Mouse (Mus musculus) forebrain, embryonic 15.5 days (tissue): Measurements from ENCODE around the gene Spdl1. TPM values are rescaled to one million over a fixed set of nuclear protein-coding genes. Genes with fewer than 3 reads are reported as not detected.

Experiments used
- ATAC-seq: fragments of 200-750 bp; cut with Nextera tagmentation; replicated peaks from 2 replicates; pipeline ENCODE4 v1.8.0; 2017; ENCODE audit warnings: mild to moderate bottlenecking, moderate TSS enrichment, moderate library complexity
- H3K27ac ChIP-seq: fragments of 300-500 bp; sonication (generic); replicated peaks from 2 replicates; pipeline ENCODE4 v1.5.1; 2015; ENCODE audit warnings: mild to moderate bottlenecking, inconsistent platforms
- H3K27me3 ChIP-seq: fragments of 300-500 bp; sonication (generic); 2 replicates; pipeline ENCODE4 v1.6.1; 2015; ENCODE audit warnings: inconsistent platforms
- H3K36me3 ChIP-seq: fragments of 300-500 bp; sonication (generic); 2 replicates; pipeline ENCODE4 v1.6.1; 2015; ENCODE audit warnings: mild to moderate bottlenecking, inconsistent platforms
- H3K4me1 ChIP-seq: fragments of 300-500 bp; sonication (generic); 2 replicates; pipeline ENCODE4 v1.6.1; 2015; ENCODE audit warnings: inconsistent platforms
- H3K4me2 ChIP-seq: fragments of 300-500 bp; sonication (generic); replicated peaks from 2 replicates; pipeline ENCODE4 v1.6.1; 2015; ENCODE audit warnings: mild to moderate bottlenecking, inconsistent platforms
- H3K4me3 ChIP-seq: fragments of 300-500 bp; sonication (generic); 2 replicates; pipeline ENCODE4 v1.5.1; 2015; ENCODE audit warnings: mild to moderate bottlenecking, inconsistent platforms
- H3K9ac ChIP-seq: fragments of 300-500 bp; sonication (generic); replicated peaks from 2 replicates; pipeline ENCODE4 v1.6.1; 2015; ENCODE audit warnings: mild to moderate bottlenecking, inconsistent platforms
- H3K9me3 ChIP-seq: fragments of 300-500 bp; sonication (generic); 2 replicates; pipeline ENCODE4 v1.6.1; 2016; ENCODE audit warnings: inconsistent platforms
- WGBS: fragments of 180-500 bp; shearing (Covaris S2); methylation state at CpG from one replicate; pipeline ENCODE4 v1.1.7; 2015; ENCODE audit warnings: mixed read lengths; 5-methylcytosine and 5-hydroxymethylcytosine counted together
- polyA plus RNA-seq: library from polyadenylated mRNA; unstranded; fragments of >200 nt; fragmentation: Nextera tagmentation; extraction: Ambion mirVana; gene quantifications from 2 replicates; pipeline ENCODE4 v1.2.1, GENCODE M21; 2015

The Spdl1 gene
- polyA plus RNA-seq, 1 experiment from 2014 or later = 8.0 TPM

DNA sequence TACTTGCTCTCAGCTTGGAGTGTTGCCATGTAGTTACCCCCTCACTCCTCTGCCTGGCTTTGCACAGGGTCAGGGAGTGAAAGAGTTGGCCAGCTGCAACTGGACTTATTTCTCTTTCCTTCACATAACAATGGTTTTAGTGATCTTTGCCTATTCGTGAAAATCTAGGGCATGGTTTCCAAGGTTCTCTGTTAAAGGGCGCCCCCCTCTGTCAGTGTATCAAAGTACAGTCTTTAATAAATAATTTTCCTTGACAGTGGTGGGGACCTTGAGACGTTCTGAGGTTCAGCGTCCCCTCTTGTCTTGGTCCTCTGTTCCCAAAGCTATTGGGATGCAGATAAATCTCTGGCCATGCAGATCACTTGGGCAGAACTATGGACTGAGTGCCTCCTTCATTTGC, 37.3 kb downstream of the Spdl1 start:
- H3K4me2 ChIP-seq = no peak overlapping the region
- no peaks in the 10 kb centered on the region for H3K4me1 ChIP-seq
- no peak overlapping the region for H3K27ac ChIP-seq
- H3K9me3 ChIP-seq = no peaks in the 10 kb centered on the region
- WGBS = 28% methylated on average over 4 of the region's 4 CpGs
- no peak for ATAC-seq
- no peaks in the 10 kb centered on the region for H3K27me3 ChIP-seq
- no peak overlapping the region for H3K9ac ChIP-seq
- no peak overlapping the region for H3K4me3 ChIP-seq
- H3K36me3 ChIP-seq = no peaks in the 10 kb centered on the region

DNA sequence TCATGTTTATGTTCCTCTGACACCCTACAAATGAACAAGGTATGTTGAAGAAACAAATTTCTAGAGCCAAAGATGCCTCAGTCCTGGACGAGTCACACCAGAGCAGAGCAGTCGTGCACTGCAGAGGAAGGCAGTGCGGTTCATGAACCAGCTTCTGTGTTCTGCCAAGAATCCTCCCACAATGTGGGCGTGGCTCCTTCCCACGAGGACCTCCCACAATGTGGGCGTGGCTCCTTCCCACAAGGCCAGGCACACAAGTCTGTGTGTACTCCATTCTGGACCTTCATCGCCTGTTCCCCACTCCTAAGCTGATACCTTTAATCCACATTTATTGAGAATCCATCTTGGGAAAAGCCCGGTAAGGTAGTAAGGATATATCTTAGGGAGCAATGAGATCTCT, 41.6 kb downstream of the Spdl1 start:
- ATAC-seq = no peak
- H3K4me3 ChIP-seq = no peak overlapping the region
- 69% methylated on average over 8 of the region's 8 CpGs for WGBS
- H3K9me3 ChIP-seq = no peaks in the 10 kb centered on the region
- no peak overlapping the region for H3K27ac ChIP-seq
- no peaks in the 10 kb centered on the region for H3K27me3 ChIP-seq
- H3K9ac ChIP-seq = no peak overlapping the region
- H3K36me3 ChIP-seq = no peaks in the 10 kb centered on the region
- H3K4me2 ChIP-seq = no peak overlapping the region
- H3K4me1 ChIP-seq = no peaks in the 10 kb centered on the region

DNA sequence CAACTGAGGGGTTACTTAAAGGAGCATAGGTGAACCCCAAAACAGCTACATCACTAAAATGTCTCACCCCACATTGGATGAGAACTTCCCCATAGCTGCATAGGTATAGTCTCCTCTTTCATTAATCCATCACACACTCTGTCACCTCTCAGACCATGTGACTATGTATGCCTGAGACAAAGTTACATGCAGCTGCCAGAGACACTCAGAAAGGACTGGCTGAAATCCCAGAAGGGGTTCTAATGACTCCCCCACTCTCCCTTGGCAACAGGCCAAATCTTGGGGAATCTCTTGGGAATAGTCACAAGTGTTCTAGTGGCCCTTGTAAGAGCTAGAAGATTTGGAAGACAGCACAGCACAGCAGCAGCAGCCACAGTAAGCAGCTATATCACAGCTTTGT, 48.6 kb downstream of the Spdl1 start:
- ATAC-seq = no peak
- Histone ChIP-seq H3K4me3 (no peak overlapping the region), H3K9ac (no peak overlapping the region), H3K27ac (no peak overlapping the region), H3K4me2 (no peak overlapping the region), H3K27me3 (no peaks in the 10 kb centered on the region), H3K4me1 (no peaks in the 10 kb centered on the region), H3K36me3 (no peaks in the 10 kb centered on the region), H3K9me3 (no peaks in the 10 kb centered on the region)

DNA sequence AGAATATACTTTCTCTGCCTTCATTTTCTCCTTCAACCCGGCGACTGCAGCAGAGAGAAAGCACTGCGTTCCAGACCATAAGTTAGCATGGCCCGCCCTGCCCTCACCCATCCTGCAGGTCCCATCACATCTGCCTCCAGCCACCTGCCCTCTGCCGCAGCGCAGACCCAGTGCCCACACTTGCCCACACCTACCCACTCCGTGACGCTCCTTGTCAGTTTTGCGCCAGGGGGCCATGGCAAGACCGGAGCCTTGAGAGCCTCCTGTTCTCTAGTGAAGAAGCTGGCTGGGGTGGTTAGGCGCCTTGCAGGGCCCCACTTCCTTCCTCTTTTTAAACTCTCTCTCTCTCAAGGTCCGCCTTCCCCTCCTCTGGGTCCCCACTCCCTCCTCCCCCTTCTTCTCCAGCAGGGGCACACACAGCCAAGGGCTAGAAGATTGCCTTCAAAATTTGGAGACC, 49.8 kb downstream of the Spdl1 start, which contains the start of gene Dock2:
TSS of gene Dock2 (minus strand) at position 306 of the 457 bp plus-strand sequence.
- Histone ChIP-seq H3K4me3 (no peak within 1 kb of the TSS), H3K4me1 (no peaks in the 10 kb centered on the region), H3K27me3 (no peaks in the 10 kb centered on the region), H3K9me3 (no peaks in the 10 kb centered on the region), H3K36me3 (no peaks in the 10 kb centered on the region), H3K4me2 (no peak within 1 kb of the TSS), H3K27ac (no peak within 1 kb of the TSS), H3K9ac (no peak within 1 kb of the TSS)
- ATAC-seq = no peak
- WGBS = 89% methylated on average over 12 of the region's 12 CpGs

DNA sequence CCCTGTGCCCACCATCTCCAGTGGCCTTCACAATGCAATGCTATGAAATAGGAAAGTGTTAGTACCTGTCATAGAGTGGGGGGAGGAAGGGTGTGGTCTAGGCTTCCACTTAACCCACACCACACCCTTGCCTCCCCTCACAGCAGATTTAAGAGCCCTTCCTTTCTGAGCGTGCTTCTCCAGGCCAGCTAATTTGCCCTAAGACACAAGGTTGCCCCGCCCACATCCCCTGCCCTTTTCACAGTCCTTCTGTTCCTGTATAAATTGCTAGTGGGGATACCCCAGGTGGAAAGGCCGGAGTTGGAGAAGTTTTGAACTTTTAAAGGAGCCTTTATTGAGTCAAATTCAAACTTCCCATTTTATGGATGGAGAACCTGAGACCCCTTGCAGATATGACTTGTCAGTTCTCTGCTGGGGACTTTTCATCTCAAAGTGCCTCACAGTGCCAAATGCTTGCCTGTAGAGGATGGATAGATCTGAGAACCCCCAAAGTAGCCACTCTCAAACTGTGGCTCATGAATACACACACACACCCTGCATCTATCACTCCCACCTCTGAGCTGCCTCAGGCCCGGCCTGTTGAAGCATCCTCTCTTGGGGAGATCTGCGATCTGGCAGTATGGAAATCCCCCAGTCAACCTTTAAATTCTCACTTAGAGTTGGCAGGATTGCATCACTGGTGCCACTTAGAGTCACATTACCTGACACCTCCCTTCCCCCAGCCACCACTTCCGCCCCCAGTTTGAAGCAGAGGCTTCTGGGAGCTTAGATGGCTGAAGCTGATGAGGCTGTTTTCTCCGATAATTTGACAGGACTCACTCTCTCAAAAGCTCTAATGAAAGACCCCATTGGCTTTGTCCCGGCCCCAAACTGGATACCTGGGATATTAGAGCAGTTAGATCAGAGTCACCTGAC, 50.7 kb downstream of the Spdl1 start:
- Histone ChIP-seq H3K4me1 (no peaks in the 10 kb centered on the region), H3K27ac (no peak overlapping the region), H3K9me3 (no peaks in the 10 kb centered on the region), H3K4me2 (no peak overlapping the region), H3K9ac (no peak overlapping the region), H3K4me3 (no peak overlapping the region), H3K36me3 (no peaks in the 10 kb centered on the region), H3K27me3 (no peaks in the 10 kb centered on the region)
- 77% methylated on average over 8 of the region's 8 CpGs for WGBS
- no peak for ATAC-seq

DNA sequence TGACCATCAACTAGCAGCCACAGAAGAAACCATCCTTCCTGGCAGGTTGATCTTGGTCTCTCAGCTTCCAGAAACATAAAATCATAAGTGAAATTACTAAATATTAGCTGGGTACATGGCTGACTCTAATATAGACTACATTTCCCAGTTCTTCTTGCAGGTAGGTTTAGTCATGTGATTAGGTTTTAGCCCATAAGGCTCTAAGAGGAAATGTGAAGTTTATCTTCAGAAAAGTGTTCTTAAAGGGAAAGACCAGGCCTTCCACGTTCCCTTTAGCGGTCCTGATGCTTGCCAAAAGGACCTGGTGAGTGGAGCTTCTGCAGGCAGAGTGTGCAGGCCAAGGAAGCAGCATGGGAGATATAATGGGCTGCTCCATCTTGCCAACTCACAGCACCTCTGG, 52.7 kb downstream of the Spdl1 start:
- no peak overlapping the region for H3K4me3 ChIP-seq
- H3K27me3 ChIP-seq = no peaks in the 10 kb centered on the region
- H3K4me1 ChIP-seq = no peaks in the 10 kb centered on the region
- WGBS = 92% methylated on average over 2 of the region's 2 CpGs
- no peak for ATAC-seq
- H3K27ac ChIP-seq = no peak overlapping the region
- no peak overlapping the region for H3K4me2 ChIP-seq
- H3K9ac ChIP-seq = no peak overlapping the region
- no peaks in the 10 kb centered on the region for H3K36me3 ChIP-seq
- H3K9me3 ChIP-seq = no peaks in the 10 kb centered on the region

DNA sequence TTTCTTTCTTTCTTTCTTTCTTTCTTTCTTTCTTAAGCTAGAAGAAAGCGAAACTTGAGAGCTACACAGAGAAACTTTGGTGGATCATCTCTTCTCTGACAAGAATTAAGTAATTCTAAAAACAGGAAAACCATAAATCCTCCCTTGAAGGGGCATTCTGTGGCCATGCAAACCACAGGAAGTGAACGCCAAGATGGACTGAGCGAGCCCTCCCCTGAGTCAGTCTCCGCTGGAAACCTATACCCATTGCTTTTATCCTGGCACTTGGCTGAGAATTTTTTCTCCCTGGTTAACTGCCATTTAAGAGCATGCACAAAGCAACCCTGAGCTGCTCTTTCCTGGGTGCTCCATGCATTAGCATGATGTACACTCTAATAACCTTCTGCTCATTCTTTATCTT, 53.5 kb downstream of the Spdl1 start:
- no peaks in the 10 kb centered on the region for H3K27me3 ChIP-seq
- no peaks in the 10 kb centered on the region for H3K9me3 ChIP-seq
- no peaks in the 10 kb centered on the region for H3K4me1 ChIP-seq
- no peaks in the 10 kb centered on the region for H3K36me3 ChIP-seq
- WGBS = 90% methylated on average over 4 of the region's 4 CpGs
- H3K9ac ChIP-seq = no peak overlapping the region
- H3K4me3 ChIP-seq = no peak overlapping the region
- H3K4me2 ChIP-seq = no peak overlapping the region
- no peak for ATAC-seq
- H3K27ac ChIP-seq = no peak overlapping the region

DNA sequence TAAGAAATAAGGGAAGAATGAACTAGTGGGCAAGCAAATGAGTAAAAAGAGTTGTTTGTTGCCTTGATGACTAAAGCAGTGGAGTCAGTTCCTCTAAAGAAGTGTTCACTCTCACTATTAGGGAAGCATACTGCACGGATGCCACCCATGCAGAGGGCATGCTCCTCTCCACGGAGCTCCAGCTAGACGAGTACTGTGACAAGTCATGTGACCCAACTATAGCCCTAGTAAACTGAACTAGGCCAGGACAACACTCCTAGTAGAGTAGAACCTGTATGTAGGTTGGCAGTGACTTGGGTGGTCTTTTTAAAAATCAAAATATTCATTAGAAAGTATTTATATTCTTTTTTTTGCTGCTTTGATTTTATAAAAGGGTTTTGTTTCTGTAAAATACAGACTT, 55.1 kb downstream of the Spdl1 start:
- Histone ChIP-seq H3K27ac (no peak overlapping the region), H3K9ac (no peak overlapping the region), H3K4me2 (no peak overlapping the region), H3K36me3 (no peaks in the 10 kb centered on the region), H3K4me1 (no peaks in the 10 kb centered on the region), H3K27me3 (no peaks in the 10 kb centered on the region), H3K4me3 (no peak overlapping the region), H3K9me3 (no peaks in the 10 kb centered on the region)
- 87% methylated on average over 3 of the region's 3 CpGs for WGBS
- ATAC-seq = no peak

DNA sequence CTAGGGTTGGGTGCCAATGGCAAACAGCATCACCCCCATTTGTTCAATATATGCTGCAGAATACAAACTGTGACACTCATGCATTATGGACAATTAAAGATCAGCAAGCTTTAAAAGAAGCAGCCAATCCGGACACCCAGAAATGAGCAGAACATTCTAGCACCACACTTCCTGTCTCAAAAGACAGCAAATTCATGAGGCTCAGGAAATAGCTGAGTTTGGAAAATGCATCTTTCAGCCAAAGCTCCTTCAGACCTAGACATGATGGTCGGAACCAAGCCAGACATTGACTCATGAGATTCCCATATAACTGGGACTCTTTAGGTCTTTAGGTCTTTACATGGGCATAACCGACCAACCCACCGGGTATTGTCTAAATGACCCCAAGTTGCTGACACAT, 55.9 kb downstream of the Spdl1 start:
- H3K4me3 ChIP-seq = no peak overlapping the region
- H3K9me3 ChIP-seq = no peaks in the 10 kb centered on the region
- H3K4me1 ChIP-seq = no peaks in the 10 kb centered on the region
- H3K27ac ChIP-seq = no peak overlapping the region
- H3K36me3 ChIP-seq = no peaks in the 10 kb centered on the region
- WGBS = 94% methylated on average over 4 of the region's 4 CpGs
- no peak for ATAC-seq
- H3K4me2 ChIP-seq = no peak overlapping the region
- no peaks in the 10 kb centered on the region for H3K27me3 ChIP-seq
- H3K9ac ChIP-seq = no peak overlapping the region

DNA sequence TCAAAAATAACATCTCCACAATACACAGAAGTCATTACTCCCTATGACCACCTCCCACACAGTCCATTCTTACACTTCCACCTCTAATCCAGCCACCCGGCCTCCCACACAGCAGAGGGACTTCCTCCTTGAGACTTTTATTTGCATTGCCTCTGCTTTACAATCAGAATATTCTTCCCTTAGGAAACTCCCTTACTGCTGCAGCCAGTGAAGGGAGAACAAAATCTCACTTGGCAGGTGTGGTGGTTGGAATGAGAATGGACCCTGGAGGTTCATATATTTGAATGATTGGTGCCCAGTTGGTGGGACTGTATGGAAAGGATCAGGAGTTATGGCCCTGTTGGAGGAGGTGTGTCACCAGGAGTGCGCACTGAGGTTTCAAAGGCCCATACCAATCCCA, 57.4 kb downstream of the Spdl1 start:
- Histone ChIP-seq H3K4me3 (no peak overlapping the region), H3K4me2 (no peak overlapping the region), H3K27me3 (no peaks in the 10 kb centered on the region), H3K27ac (no peak overlapping the region), H3K9me3 (no peaks in the 10 kb centered on the region), H3K36me3 (no peaks in the 10 kb centered on the region), H3K4me1 (no peaks in the 10 kb centered on the region), H3K9ac (no peak overlapping the region)
- WGBS = 77% methylated on average over 2 of the region's 2 CpGs
- no peak for ATAC-seq

DNA sequence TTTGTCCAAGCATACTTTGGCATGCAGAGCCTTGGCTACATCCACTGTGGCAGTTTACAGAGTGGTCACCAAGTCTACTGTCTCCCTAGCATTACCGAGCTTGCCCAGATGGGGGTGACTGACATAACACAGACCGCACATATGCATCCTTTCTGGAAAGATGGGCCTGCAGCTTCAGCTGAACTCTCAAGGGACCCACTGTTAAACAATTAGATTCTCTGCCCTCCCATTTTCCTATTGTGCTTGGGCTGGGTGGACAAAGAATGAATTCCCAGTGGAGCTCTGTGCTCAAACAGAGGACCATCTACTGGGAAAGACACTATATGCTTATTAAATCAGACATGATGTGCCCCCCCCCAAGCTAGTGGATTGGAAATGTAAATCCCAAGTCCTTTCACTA, 58.8 kb downstream of the Spdl1 start:
- H3K27ac ChIP-seq = no peak overlapping the region
- 72% methylated on average over 2 of the region's 2 CpGs for WGBS
- H3K4me3 ChIP-seq = no peak overlapping the region
- H3K4me2 ChIP-seq = no peak overlapping the region
- no peaks in the 10 kb centered on the region for H3K36me3 ChIP-seq
- H3K4me1 ChIP-seq = no peaks in the 10 kb centered on the region
- no peak for ATAC-seq
- no peaks in the 10 kb centered on the region for H3K27me3 ChIP-seq
- no peak overlapping the region for H3K9ac ChIP-seq
- no peaks in the 10 kb centered on the region for H3K9me3 ChIP-seq

DNA sequence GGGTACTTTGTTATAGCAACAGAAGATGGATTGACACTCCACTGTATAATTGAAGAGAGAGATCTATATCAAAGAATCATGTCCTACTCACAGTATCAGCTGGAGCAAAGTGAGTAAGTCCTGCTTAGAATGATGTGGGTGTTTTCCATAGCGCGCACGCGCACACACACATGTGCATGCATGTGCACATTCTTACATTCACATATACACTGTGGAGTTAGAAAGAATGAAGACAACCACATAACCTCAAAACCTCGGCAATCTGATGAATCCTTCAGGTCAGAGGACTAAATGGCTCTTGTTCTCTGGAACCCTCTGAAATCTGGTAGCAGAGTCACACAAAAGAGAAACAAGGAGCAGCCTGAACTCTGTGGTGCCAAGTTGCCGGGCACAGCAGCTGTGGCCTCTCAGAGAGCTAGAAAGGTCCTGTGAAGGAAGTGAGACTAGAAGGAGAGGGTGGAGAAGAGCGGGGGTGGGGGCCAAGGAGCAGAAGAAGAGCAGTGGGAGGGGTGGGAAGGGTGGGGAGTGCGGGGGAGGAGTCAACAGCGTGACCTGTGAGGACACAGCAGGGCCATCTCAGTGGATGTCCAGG, 60.0 kb downstream of the Spdl1 start:
- Histone ChIP-seq H3K36me3 (no peaks in the 10 kb centered on the region), H3K9ac (no peak overlapping the region), H3K9me3 (no peaks in the 10 kb centered on the region), H3K4me1 (no peaks in the 10 kb centered on the region), H3K27ac (no peak overlapping the region), H3K4me2 (no peak overlapping the region), H3K4me3 (no peak overlapping the region), H3K27me3 (no peaks in the 10 kb centered on the region)
- WGBS = 95% methylated on average over 9 of the region's 9 CpGs
- no peak for ATAC-seq
